Mouse (Mus musculus) G1E (cell line): ENCODE measurements around the gene Efnb1.

Source experiments
- CTCF ChIP-seq: IDR thresholded peaks from 2 replicates; pipeline ENCODE4 v1.5.1; 2012; ENCODE audit warnings: low read depth, low read length, inconsistent platforms, mixed read lengths
- GATA1 ChIP-seq: IDR thresholded peaks from 2 replicates; pipeline ENCODE4 v1.6.1; 2012; ENCODE audit warnings: borderline replicate concordance, low read length, inconsistent platforms, mixed read lengths
- GATA2 ChIP-seq: IDR thresholded peaks from 2 replicates; pipeline ENCODE4 v1.6.1; 2012; ENCODE audit warnings: low read depth, low read length, inconsistent platforms, borderline replicate concordance
- POLR2AphosphoS5 ChIP-seq: IDR thresholded peaks from 2 replicates; pipeline ENCODE4 v1.6.1; 2012; ENCODE audit warnings: low read depth, low read length, inconsistent platforms; ENCODE audit not compliant: insufficient replicate concordance
- TAL1 ChIP-seq: conservative IDR thresholded peaks from 2 replicates; pipeline ENCODE4 v1.6.1; 2012; ENCODE audit warnings: low read depth, low read length, inconsistent platforms, mixed read lengths

- TF ChIP-seq GATA1 (no peak), CTCF (peak; percentile 36; the same call in 1 of the 2 replicates), GATA2 (no peak), TAL1 (no peak), POLR2AphosphoS5 (no peak)
Measured at GRCm38 (mm10) chrX:99130059-99130458, 5.9 kb upstream of the Efnb1 start.
